Mouse (Mus musculus): ENCODE results near the gene A330070K13Rik.

Gene A330070K13Rik

DNA sequence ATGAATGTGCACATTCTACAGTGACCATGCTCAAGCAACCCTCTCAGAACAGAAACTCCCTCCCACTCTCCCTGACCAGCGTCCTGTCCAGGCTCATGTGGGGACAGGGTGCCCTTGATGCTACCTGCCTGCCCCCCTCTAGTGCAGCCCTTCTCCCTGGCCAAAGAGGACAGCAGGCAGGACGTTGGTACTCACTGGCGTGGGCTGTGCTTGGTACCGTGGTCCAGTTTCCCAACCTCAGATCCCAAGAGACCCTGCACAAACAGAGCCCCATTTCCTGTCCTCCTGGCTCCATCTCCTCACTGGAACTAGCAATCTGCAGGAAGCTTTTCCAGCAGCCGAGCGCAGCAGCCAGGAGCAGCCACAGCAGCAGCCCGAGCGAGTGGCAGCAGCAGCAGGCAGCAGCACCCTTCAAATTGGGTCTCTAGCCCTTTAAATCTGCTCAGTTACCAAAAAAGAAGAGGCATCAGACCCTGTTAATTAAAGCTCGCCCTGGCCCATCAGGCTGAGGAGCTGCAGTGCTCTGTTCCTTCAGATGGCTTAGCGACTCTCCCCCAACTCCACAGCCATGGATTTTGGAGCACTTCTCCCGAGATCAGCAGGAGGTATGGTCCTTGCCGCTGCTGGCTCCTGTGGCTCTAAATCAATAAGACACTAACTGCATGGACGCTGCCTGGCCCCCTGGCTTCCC lies at the start of gene A330070K13Rik:
A330070K13Rik (minus strand) TSS at position 410 of the 691 bp plus-strand sequence.
- DNase-seq: peak in 1 of 2 experiments; percentile 38

GRCm38 (mm10) chr5:130411516-130411915 lies 27.1 kb upstream of the A330070K13Rik start:
- no peak for DNase-seq

- DNase-seq: no peak
These were observed 25.3 kb upstream of the A330070K13Rik start for GRCm38 (mm10) chr5:130409706-130410105.

- peak; percentile 85 for DNase-seq
These were observed 20.8 kb upstream of the A330070K13Rik start for GRCm38 (mm10) chr5:130405201-130405600.

GRCm38 (mm10) chr5:130400136-130400917 lies 15.9 kb upstream of the A330070K13Rik start:
- peak; percentile 90 to 97 for DNase-seq

GRCm38 (mm10) chr5:130395142-130395541 lies 10.7 kb upstream of the A330070K13Rik start:
- no peak for DNase-seq

DNA sequence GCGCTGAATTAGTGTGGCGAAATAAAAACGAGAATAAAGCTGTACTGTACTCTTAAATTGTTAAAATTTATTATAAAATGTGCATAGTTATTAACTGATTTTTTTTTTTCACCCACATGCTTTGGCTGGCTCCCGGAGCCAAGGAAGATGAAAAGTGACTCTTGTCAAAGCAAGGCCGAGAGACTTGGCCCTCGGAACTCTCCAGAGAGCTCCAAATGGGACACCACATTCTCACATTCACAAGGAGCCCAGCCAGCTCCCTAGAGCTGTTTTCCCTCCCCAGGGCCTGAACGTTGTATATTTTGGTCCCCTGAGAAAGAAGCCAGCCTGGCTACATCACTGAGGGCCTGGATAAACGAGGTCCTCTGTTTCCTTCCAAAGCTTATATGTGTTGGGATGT lies 10.0 kb upstream of the A330070K13Rik start:
- DNase-seq: no peak

DNA sequence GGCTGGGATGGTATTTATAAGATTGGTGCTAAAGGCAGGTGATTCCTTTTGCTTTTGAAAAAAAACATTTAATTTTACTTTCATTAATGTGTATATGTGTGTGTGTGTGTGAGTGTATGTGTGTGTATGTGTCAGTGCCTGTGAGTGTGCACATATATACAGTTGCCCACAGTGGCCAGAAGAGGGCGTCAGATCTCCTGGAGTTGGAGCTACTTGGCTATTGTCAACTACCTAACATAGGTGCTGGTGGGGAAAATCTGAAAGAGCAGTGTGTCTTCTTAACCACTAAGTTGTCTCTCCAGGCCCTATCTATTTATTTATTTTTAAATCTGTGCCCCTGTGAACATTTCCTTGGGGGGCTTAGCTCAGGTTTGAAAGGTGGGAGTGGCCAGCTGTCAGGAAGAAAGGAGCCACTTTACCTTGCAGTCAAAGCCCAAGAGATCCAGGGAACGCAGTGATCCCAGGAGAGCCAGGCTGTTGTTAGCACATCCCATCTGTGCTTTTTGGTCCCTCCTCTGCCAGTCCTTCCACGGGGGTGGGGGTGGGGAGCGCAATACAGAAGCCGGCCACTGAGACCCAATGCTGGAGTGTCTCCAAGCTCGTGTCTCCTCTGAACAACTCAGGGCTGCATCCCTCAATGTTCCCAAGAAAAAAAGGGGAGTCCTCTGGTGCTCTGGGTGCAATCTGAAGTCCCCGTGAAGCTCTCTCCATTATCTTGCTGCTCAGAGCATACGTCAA lies 9.4 kb upstream of the A330070K13Rik start:
- peak; percentile 47 to 61 for DNase-seq

GRCm38 (mm10) chr5:130386418-130386817 lies 2.0 kb upstream of the A330070K13Rik start:
- no peak for DNase-seq

- no peak for DNase-seq
These were observed 9.0 kb downstream of the A330070K13Rik start for GRCm38 (mm10) chr5:130375411-130375810.

- peak; percentile 93 to 94 for DNase-seq
These were observed 15.2 kb downstream of the A330070K13Rik start, which contains the start of gene Caln1 for GRCm38 (mm10) chr5:130369237-130369636. TSS of gene Caln1 (plus strand) at chr5:130369455.

DNA sequence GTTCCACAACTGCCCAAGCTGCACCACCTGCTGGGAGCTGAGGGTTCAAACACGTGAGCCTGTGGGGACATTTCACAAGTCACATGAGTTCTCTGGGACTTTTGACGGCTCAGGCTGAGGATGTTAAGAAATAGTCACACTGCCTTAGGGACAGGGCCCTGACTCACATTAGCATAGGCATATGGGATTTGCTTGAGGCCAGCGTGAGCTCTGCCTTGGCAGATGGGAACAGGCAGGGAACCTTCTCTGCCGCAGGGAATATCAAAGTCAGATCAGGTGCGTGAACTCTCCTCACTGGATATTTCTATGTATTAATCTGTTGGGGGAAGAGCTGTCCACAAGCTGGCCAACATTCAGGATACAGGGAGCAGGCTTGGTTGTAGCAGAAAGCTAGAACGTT lies 16.2 kb downstream of the A330070K13Rik start:
- peak; percentile 53 to 77 for DNase-seq

DNA sequence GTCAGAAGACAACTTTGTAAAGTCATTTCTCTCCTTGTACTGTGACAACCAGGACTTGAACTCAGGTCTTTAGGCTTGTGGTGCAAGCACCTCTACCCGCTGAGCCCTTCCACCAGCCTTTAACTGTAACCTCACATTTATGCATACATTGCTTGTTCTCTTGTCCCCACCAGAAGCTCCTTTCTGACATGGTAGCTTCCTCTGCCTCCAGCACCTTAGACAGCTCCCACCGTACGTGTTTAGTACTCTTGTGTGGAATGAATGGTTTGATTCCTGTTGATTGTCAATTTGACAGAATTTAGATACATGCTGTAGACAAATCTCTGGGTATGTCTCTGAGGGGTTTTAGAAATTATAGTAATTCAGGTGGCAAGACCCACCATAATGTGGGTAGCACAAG lies 20.7 kb downstream of the A330070K13Rik start:
- DNase-seq: no peak

DNA sequence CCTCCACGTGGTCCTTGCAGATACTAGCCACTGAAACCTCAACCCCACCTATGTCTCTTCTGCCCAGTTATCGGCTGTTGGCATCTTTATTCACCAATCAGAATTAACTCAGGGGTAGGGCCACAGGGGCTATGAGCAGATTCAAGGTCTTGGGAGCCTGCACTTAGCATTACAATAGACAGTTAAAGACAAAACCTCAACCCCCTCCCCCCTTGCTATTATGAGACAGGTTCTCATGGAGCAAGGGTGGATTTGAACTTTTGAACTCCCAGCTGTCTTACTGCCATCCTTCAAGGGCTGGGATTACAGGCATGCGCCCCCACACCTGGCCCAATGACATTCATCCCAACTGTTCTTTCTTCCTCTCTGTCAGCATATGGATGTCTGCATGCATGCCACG lies 21.3 kb downstream of the A330070K13Rik start:
- no peak for DNase-seq

DNA sequence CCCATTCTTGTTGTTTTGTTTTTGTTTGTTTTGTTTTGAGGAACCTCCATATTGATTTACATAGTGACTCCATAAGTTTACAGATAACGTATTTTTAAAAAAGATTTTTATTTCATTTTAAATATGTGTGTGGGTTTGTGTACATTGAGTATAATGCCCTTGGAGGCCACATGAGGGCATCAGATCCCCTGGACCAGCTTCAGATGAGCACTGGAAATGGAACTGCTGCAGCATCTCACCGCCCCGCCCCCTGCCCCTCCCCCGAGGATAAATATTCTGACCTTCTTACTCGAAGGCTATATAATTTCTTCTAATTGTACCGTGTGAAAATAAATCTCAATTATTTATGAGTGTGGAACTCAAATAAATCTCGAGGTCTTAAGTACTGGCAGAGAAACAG lies 29.2 kb downstream of the A330070K13Rik start:
- no peak for DNase-seq

- DNase-seq: no peak
These were observed 38.6 kb downstream of the A330070K13Rik start for GRCm38 (mm10) chr5:130345871-130346270.

- DNase-seq: no peak
These were observed 39.4 kb downstream of the A330070K13Rik start for GRCm38 (mm10) chr5:130344999-130345398.

GRCm38 (mm10) chr5:130340656-130341055 lies 43.8 kb downstream of the A330070K13Rik start:
- no peak for DNase-seq

DNA sequence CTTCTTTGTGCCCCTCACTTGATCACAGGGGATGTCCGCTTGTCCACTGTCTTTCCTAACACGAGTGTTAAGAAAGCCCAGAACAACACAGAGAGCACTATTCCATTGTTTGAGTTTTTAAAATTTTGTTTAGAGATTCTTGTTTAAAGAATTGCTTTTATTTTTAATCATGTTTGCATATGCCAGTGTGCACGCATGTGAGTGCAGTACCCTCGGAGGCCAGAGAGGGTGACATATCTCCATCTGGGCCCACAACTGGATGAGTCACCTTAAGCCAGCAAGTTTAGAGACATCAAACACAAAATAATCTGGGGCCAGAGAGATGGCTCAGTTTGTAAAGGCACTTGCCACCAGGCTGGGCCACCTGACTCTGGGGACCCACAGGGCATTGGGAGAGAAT lies 49.0 kb downstream of the A330070K13Rik start:
- no peak for DNase-seq

- DNase-seq: peak; percentile 67 to 72
These were observed 50.5 kb downstream of the A330070K13Rik start for GRCm38 (mm10) chr5:130333971-130334370.

GRCm38 (mm10) chr5:130333566-130333965 lies 50.9 kb downstream of the A330070K13Rik start:
- DNase-seq: peak; percentile 72 to 75

DNA sequence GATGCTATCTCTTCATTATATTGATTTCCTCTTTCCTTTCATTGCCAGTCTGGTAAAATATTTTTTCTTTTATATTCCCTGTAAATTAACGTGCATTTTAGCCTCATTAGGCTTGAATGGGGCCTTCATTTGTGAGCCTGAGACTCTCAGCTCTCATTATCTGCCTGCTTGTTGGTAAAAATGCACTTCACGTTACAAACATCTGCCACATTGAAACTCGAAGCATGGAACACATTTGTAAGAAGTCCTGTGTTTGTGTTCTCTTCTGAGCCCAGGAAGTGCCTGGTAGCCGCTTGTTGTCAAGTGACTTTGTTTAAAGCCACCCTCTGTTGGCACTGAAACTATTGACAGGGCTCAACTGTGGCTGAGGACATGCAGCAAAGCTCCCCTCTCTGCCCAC lies 53.2 kb downstream of the A330070K13Rik start:
- no peak for DNase-seq

DNA sequence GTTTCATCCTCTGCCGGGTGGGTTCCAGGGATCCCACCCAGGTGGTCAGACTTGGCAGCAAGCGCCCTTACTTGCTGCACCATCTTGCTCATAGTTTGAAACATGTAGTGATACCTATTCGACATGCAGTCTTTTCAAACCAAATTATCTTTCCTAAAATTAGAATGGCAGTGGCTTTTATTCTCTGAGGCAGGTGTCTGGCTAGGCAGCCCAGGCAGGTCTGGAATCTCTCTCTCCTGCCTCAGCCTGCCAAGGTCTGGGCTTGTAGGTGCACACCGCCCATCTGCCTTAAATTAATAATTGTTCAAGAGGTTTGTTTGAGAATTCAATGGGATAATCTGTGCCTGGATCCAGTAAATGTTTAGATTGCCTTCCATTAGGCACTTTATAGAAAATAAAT lies 53.6 kb downstream of the A330070K13Rik start:
- peak in 1 of 2 experiments; percentile 59 for DNase-seq

Measured in cerebellum, postnatal 14 days (tissue).